Mouse (Mus musculus): ENCODE results near the gene Gm16485. TPM values are rescaled to one million over a fixed set of nuclear protein-coding genes. Genes with fewer than 3 reads are reported as not detected.

The Gm16485 gene
- total RNA-seq (2014; rRNA removed) = 0.63 and 1.8 TPM in 2 replicates
- 0.29 and 0.48 TPM in 2 replicates for polyA plus RNA-seq (2015; fragmentation: Nextera tagmentation; extraction: Ambion mirVana)

DNA sequence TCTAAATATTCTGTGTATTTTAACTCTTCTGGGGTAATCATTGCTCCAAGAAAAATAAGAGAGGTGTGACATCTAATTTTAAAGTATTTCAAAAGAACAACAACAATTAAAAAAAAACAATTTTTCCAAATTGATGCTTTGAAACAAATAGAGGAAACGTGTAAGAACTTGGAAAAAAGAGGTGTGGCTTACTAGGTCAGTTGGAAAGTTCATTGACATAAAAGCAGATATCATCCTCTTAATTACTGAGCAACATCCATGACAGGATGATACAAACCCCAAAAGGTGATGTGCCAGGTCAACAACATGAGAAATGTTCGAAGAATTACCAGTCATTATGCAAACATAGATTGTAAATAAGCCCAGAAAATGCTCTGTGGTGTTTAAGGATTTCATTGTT, at the start of gene Gm16485:
Gm16485 (plus strand) TSS at position 301 of the 400 bp plus-strand sequence.
- ATAC-seq (no peak), DNase-seq (ENCODE audit: low spot score) (no peak)
- Histone ChIP-seq H3K9me3 (ENCODE audit: low read length) (no peaks in the 10 kb centered on the region), H3K4me2 (ENCODE audit: low read depth, low read length) (no peak within 1 kb of the TSS), H3K27me3 (ENCODE audit: insufficient read depth, low read length) (no peaks in the 10 kb centered on the region), H3K27ac (no peak within 1 kb of the TSS), H3K9ac (replicated peaks; ENCODE audit: low read length) (no peak within 1 kb of the TSS), H3K4me3 (ENCODE audit: low read length) (no peak within 1 kb of the TSS), H3K4me1 (ENCODE audit: insufficient read depth, low read length) (no peaks in the 10 kb centered on the region), H3K36me3 (ENCODE audit: insufficient read depth, low read length) (no peaks in the 10 kb centered on the region)
- 78% methylated on average over 2 of the region's 2 CpGs for WGBS
- no peak for TF ChIP-seq CTCF (IDR thresholded peaks at IDR 0.05; ENCODE audit: low read depth)

DNA sequence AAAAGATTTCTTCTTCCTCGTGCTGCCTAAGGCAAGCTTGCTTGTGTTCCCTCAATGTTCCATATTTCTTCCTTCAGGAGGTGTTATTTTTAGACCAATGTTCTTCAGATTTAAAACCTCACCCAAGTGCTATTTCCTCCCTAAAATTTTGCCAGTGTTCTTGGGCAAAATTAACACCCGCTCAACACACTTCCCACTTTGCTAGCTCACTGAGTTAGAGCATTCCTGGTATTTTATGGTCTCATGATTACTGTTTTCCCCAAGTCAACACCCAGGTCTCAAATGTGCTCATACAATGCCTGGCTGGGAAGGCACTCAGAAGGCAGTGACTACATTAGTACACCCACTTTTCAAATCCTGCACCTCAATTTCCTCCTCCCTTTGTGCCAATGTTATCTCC, 44.0 kb upstream of the Gm16485 start:
- Histone ChIP-seq H3K27me3 (ENCODE audit: insufficient read depth, low read length) (no peaks in the 10 kb centered on the region), H3K4me1 (ENCODE audit: insufficient read depth, low read length) (no peaks in the 10 kb centered on the region), H3K36me3 (ENCODE audit: insufficient read depth, low read length) (no peaks in the 10 kb centered on the region), H3K4me2 (ENCODE audit: low read depth, low read length) (no peak overlapping the region), H3K27ac (no peak overlapping the region), H3K4me3 (ENCODE audit: low read length) (no peak overlapping the region), H3K9me3 (ENCODE audit: low read length) (no peaks in the 10 kb centered on the region), H3K9ac (replicated peaks; ENCODE audit: low read length) (no peak overlapping the region)
- ATAC-seq = no peak
- 92% methylated on average over 2 of the region's 2 CpGs for WGBS
- TF ChIP-seq CTCF (IDR thresholded peaks at IDR 0.05; ENCODE audit: low read depth) = no peak
- no peak for DNase-seq (ENCODE audit: low spot score)

DNA sequence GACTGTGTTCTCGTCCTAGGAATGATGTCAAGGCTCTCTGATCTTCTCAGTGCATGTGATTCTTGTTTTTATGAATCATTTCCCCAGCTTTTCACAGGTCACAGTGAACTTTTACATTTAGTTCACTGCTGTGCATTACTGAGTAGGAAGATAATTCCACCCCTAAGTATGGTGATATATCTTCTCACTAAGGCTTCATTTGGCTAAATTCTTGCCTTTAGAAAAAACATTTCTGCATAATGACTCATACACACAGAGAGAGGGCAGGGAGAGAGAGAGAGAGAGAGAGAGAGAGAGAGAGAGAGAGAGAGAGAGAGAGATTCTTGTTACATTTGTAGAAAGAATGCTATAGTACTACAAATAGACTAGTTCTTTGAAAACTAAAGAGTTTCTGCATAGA, 33.8 kb upstream of the Gm16485 start:
- Histone ChIP-seq H3K36me3 (ENCODE audit: insufficient read depth, low read length) (no peaks in the 10 kb centered on the region), H3K4me2 (ENCODE audit: low read depth, low read length) (no peak overlapping the region), H3K4me3 (ENCODE audit: low read length) (no peak overlapping the region), H3K4me1 (ENCODE audit: insufficient read depth, low read length) (no peaks in the 10 kb centered on the region), H3K27ac (no peak overlapping the region), H3K9me3 (ENCODE audit: low read length) (no peaks in the 10 kb centered on the region), H3K27me3 (ENCODE audit: insufficient read depth, low read length) (no peaks in the 10 kb centered on the region), H3K9ac (replicated peaks; ENCODE audit: low read length) (no peak overlapping the region)
- 41% methylated on average over 1 of the region's 1 CpGs for WGBS
- ATAC-seq = no peak
- TF ChIP-seq CTCF (IDR thresholded peaks at IDR 0.05; ENCODE audit: low read depth) = no peak
- DNase-seq (ENCODE audit: low spot score) = no peak

DNA sequence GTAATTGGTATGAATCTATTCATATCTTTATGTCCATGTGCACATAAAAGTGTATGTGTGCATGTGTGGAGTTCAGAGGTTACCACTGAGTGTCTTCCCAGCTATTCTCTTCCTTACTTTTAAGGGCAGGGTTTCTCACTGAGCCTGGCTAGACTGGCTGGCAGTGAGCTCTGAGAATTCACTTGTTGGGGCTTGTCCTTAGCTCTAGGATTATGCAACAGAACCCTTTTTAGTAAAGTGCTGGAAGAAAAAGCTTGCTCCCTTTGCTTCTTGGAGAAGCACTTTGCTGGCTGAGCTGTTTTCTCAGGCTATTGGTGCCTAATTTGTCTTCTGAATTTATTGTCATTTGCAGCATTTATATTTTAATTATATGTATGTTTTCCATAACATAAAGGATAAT, 18.3 kb upstream of the Gm16485 start:
- no peaks in the 10 kb centered on the region for H3K4me1 ChIP-seq (ENCODE audit: insufficient read depth, low read length)
- DNase-seq (ENCODE audit: low spot score) (no peak), ATAC-seq (no peak)
- H3K27ac ChIP-seq = no peak overlapping the region
- H3K27me3 ChIP-seq (ENCODE audit: insufficient read depth, low read length) = no peaks in the 10 kb centered on the region
- no peaks in the 10 kb centered on the region for H3K36me3 ChIP-seq (ENCODE audit: insufficient read depth, low read length)
- H3K9me3 ChIP-seq (ENCODE audit: low read length) = no peaks in the 10 kb centered on the region
- TF ChIP-seq CTCF (IDR thresholded peaks at IDR 0.05; ENCODE audit: low read depth) = no peak
- no peak overlapping the region for H3K4me2 ChIP-seq (ENCODE audit: low read depth, low read length)
- H3K9ac ChIP-seq (replicated peaks; ENCODE audit: low read length) = no peak overlapping the region
- no peak overlapping the region for H3K4me3 ChIP-seq (ENCODE audit: low read length)

DNA sequence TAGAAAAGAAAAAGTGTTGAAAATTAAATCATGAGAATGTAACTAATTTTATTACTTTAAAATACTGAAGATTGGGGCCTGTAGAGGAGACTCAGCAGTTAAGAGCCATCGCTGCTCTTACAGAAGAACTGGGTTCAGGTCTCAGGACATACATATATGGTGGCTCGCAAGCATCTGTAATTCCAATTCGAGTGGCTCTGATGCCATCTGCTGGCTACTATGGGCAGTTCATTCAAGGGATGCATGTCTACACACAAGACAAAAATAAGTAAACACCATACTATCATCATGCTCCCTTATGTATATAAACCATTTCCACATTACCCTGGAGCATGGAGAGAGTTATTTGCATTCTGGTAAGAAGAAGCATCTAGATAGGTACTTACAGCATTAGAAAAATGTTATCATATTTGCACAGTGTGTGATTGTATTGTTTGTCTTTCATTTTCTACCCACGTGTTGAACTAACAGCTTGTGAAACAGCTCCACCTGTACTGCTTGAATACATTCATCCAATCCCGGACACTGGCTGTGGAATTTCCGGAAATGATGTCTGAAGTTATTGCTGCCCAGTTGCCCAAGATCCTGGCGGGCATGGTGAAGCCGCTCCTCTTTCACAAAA, 7.0 kb upstream of the Gm16485 start:
- Histone ChIP-seq H3K27ac (no peak overlapping the region), H3K27me3 (ENCODE audit: insufficient read depth, low read length) (no peaks in the 10 kb centered on the region), H3K9me3 (ENCODE audit: low read length) (no peaks in the 10 kb centered on the region), H3K4me2 (ENCODE audit: low read depth, low read length) (no peak overlapping the region), H3K4me3 (ENCODE audit: low read length) (no peak overlapping the region), H3K4me1 (ENCODE audit: insufficient read depth, low read length) (no peaks in the 10 kb centered on the region), H3K9ac (replicated peaks; ENCODE audit: low read length) (no peak overlapping the region), H3K36me3 (ENCODE audit: insufficient read depth, low read length) (no peaks in the 10 kb centered on the region)
- WGBS = 69% methylated on average over 8 of the region's 8 CpGs
- TF ChIP-seq CTCF (IDR thresholded peaks at IDR 0.05; ENCODE audit: low read depth) = peak; percentile 66
- DNase-seq (ENCODE audit: low spot score) (peak; percentile 57), ATAC-seq (no peak)

DNA sequence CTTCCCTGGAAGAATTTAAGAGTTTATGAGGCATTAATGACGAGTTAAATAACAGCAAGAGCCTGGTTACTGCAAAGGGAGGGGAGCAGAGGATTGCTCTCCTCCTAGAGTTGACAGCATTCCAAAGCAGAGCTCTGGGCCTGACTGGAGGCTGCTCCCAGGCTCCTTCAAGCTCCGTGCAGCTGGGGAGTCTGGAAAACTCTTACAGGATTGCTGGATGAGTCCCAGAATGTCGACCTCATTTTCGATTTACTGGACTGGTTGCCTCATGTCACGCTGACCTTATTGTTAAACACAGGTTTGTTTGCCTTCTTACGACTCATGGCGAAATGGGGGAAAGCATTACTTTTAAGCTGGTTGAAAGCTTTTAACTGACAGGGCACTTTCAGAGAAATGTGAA, 1.4 kb upstream of the Gm16485 start:
- Histone ChIP-seq H3K4me1 (ENCODE audit: insufficient read depth, low read length) (no peaks in the 10 kb centered on the region), H3K27ac (no peak overlapping the region), H3K36me3 (ENCODE audit: insufficient read depth, low read length) (no peaks in the 10 kb centered on the region), H3K9ac (replicated peaks; ENCODE audit: low read length) (no peak overlapping the region), H3K9me3 (ENCODE audit: low read length) (no peaks in the 10 kb centered on the region), H3K4me2 (ENCODE audit: low read depth, low read length) (no peak overlapping the region), H3K4me3 (ENCODE audit: low read length) (no peak overlapping the region), H3K27me3 (ENCODE audit: insufficient read depth, low read length) (no peaks in the 10 kb centered on the region)
- ATAC-seq = no peak
- DNase-seq (ENCODE audit: low spot score) = peak; percentile 7
- no peak for TF ChIP-seq CTCF (IDR thresholded peaks at IDR 0.05; ENCODE audit: low read depth)
- 64% methylated on average over 7 of the region's 7 CpGs for WGBS

DNA sequence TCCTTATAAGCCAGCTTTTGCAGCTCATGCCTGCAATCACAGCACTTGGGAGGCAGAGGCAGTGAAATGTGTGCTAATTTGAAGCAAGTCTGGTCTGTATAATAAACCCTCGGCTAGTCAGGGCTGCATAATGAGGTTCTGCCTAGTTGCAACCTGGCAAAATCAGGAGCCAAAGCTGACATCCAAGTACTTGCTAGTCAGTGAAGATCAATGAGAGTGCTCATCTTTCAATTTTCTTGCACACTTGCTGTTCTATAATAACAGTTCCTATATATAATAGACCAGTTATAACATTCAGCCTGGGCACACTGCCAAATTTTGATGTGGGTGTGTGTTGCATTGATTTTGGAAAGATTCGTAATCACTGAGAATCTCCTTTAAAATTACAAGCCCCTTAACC, 6.2 kb downstream of the Gm16485 start:
- Histone ChIP-seq H3K4me3 (ENCODE audit: low read length) (no peak overlapping the region), H3K9ac (replicated peaks; ENCODE audit: low read length) (no peak overlapping the region), H3K27me3 (ENCODE audit: insufficient read depth, low read length) (no peaks in the 10 kb centered on the region), H3K9me3 (ENCODE audit: low read length) (no peaks in the 10 kb centered on the region), H3K27ac (no peak overlapping the region), H3K36me3 (ENCODE audit: insufficient read depth, low read length) (no peaks in the 10 kb centered on the region), H3K4me1 (ENCODE audit: insufficient read depth, low read length) (no peaks in the 10 kb centered on the region), H3K4me2 (ENCODE audit: low read depth, low read length) (no peak overlapping the region)
- 40% methylated on average over 2 of the region's 2 CpGs for WGBS
- ATAC-seq = no peak
- no peak for TF ChIP-seq CTCF (IDR thresholded peaks at IDR 0.05; ENCODE audit: low read depth)
- DNase-seq (ENCODE audit: low spot score) = peak; percentile 2

Data from hindbrain, postnatal 0 days (tissue).